Mouse (Mus musculus) forelimb bud, embryonic 11.5 days (tissue): ENCODE results near the gene Wdfy3.

ENCODE experiments used
- DNase-seq: peaks from one replicate; pipeline ENCODE4 v3.0.0-alpha.2; 2012; ENCODE audit warnings: low read depth, low spot score

Gene Wdfy3

GRCm38 (mm10) chr5:101785921-101786614, 283.7 kb downstream of the Wdfy3 start:
- no peak for DNase-seq

- DNase-seq, result no peak
Observed at GRCm38 (mm10) chr5:101784787-101785186, 284.9 kb downstream of the Wdfy3 start.

- DNase-seq, result no peak
Observed at GRCm38 (mm10) chr5:101784328-101784727, 285.4 kb downstream of the Wdfy3 start.
